Mouse (Mus musculus): ENCODE results near the gene Kansl1l.

- TF ChIP-seq POLR2A (IDR thresholded peaks at IDR 0.05; ENCODE audit: extremely low read depth, insufficient read depth, low read length) (no peak), CTCF (IDR thresholded peaks at IDR 0.05; ENCODE audit: low read depth, low read length) (no peak)
Observed at GRCm38 (mm10) chr1:66702623-66703345, 114.6 kb downstream of the Kansl1l start.
